Mouse (Mus musculus) heart, postnatal 10 days (tissue): ENCODE measurements around the gene Smim1. TPM values are rescaled to one million over a fixed set of nuclear protein-coding genes. Genes with fewer than 3 reads are reported as not detected.

ENCODE experiments used
- DNase-seq, 2 experiments: peaks; one replicate each; pipeline ENCODE4 v3.0.0; 2021
- intact Hi-C: fragments of 180-260 bp; cut with DNase I; formaldehyde crosslinking; loops from one replicate; pipeline ENCODE4 v1.15.1; 2025
- total RNA-seq, 2 experiments: library from RNA; stranded (reverse); gene quantifications; 2 replicates each; pipeline ENCODE4 v1.2.3; 2021

Gene Smim1
- 10 to 100 TPM in 1 of 2 experiments, 1 to 10 TPM in 1; 8.6 to 10.3 TPM for total RNA-seq

DNA sequence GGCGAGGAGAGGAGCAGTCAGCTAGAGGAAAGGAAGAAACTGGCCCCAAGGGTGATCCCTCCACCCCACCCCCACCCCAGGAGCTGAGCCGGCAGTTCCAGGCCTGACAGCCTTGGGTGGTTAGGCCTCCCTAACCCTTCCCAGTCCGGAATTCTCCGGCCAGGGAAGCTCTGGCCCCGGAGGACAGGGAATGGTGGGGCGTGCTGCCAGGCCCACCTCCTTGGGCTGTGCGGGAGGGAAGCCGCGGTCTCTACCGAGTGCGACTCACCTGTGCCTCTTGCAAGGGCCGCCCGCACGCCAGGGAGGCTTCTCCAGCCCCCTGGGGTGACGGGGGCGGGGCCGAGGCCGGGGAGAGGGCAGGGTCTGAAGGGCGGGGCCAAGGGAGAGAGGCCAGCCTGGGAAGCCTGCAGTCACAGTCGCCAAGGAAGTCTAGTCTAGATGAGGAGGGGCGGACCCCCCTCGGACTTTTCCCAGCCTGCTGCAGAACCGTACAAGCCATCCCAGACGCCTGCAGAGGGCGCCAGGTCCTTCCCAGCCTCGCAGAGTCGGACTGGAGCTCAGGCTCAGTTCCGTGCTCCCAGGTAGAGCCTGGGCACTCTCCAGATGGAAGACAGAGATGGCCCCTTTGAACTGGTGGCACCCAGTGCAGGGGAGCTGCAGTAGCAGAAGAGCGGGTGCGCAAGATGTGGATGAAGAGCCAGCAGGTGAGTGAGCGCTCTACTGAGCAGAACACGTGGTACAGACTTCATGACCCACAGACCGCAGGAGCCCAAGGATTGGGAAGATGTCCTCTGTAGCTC lies at the start of gene Smim1:
TSS of gene Smim1 (minus strand) at position 590 of the 800 bp plus-strand sequence.
- DNase-seq, result peak; percentile 74 to 75
- intact Hi-C loops, result no loop called here

DNA sequence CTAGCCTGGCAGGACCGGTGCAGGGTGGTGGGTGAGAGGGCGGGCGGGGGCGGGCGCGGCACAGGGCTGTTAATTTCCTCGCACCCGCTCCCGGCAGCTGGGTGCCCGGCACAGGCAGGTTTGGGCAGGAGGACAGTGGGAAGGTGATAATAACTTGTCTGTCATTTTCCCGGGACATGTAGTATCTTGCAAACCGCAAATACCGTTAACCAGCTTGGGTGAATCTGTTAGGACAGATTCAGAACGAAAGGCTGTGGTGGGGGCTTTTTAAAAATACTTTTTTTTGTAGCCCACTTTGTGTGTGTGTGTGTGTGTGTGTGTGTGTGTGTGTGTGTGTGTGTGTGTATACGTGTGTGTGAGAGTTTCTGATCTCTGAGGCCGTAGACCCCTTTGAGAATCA lies 45.9 kb upstream of the Smim1 start:
- intact Hi-C loops, result no loop called here
- DNase-seq, result no peak

DNA sequence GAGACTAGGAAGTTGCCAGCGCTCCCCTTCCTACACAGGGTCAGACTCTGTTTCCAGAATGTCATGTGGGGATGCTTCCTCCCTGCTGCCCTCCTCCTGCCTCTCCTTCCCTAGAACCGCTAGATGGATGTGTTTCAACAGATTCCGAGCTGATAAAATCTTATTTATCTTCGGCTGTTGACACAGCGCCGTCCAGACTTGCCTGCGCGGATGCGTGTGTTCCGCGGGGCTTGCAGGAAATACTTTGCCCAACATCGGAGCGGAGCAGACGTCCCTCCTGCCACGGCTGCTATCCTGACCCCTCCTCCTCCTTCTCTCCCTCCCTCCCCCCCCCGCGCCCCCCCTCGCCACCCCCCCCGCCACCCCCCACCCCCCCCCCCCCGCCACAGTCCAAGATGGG lies 45.5 kb upstream of the Smim1 start:
- no peak for DNase-seq
- intact Hi-C loops, result no loop called here

DNA sequence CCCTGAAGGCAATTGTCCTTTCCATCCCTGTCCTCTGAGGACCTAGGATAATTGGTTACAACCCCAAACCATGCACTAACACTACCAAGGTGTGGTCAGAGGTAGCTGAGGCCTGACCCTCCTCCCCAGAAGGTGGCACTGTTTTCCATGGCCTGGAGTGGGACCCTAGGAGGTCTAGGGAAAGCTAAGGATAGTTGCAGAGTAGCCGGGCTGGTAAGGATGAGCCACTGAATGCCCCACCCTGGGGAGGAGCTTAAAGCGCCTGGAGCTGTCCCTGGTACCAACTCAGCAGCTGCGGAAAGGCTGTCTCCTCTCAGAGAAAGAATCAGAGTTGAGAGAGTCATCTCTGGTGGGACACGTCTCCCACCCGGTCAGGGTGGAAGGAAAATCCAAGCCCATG lies 44.9 kb upstream of the Smim1 start:
- intact Hi-C loops, result no loop called here
- peak; percentile 40 to 59 for DNase-seq

DNA sequence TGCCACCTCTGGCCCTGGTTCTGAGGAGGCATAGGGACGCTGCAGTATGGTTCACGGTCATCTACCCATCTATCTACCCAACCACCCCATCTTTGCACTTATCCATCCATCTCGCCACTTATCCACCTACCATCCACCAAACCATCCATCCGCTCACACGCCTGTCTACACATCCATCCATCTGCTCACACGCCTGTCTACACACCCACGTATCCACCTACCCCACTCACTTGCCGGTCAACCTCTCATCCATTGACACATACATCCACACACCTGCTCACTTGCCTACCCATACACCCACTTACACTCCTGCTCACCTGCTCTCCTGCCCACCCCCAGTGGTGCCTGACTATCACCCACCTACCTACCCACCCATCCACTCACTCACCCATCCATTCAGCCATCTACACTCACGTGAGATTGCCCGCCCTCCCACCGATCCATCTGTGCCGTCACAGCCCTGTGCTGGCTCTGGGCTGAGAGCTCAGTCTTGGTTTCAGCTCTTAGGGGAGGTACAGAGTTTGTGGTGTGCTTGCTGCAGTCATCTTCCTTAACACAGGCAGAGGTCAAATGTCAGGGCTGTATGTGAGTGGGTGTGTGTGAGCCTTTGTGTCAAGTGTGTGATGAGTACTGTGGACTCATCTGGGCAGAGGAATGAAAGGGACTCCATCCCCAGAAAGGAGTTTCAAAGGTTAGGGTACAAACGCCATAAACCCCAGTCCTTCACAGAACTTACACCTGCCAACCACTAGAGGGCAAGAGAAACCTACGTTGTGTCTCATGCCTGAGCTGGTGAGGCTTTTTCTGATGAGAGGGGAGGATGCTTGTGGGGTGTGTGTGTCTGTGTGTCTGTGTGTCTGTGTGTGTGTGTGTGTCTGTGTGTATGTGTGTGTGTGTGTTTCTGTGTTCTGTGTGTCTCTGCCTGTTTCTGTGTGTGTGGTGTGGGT lies 39.1 kb upstream of the Smim1 start:
- peak; percentile 17 to 41 for DNase-seq
- intact Hi-C loops, result loop anchor here (2.0 to 10.0 kb wide), 4 partner anchors 42 to 240 kb away; partner anchors contain the start of gene Arhgef16

DNA sequence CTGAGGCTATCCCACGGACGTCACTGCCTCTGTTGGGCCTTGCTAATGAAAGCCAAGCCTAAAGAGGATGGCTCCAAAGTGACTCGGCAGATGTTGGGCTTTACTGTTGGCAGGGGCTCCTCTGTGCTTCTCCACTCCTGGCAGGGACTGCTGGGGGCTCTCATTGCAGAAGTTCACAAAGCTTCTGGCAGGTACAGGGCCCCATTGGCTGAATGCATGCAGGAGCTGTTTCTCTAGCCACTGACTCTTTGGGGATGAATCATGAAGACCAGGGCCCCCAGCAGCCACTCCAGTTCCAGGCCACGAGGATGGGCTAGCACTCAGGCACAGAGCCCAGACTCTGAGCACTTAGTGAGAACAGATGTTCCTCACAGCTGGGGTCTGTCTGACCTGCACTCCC lies 31.7 kb upstream of the Smim1 start:
- intact Hi-C loops, result no loop called here
- peak; percentile 38 to 48 for DNase-seq

DNA sequence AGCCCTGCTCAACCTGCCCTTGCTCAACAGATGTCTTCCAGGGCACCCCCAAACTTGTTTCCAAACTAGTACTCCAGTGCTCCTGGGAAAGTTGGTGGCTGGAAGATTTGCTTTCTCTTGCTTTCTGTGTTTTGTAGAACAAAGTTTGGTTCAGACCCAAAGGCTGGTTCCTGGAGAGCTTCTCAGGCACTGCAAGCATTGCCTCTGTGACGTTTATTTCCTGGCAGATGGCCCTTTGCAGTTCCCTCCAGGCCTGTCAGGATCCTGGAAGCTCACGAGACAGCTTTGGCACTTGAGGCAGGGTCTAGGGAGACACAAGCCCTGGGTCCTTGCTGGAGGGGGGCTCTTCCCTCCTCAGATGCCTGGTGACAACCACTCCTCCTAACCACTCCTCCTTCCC lies 30.6 kb upstream of the Smim1 start:
- DNase-seq, result peak; percentile 54 to 57
- intact Hi-C loops, result no loop called here

DNA sequence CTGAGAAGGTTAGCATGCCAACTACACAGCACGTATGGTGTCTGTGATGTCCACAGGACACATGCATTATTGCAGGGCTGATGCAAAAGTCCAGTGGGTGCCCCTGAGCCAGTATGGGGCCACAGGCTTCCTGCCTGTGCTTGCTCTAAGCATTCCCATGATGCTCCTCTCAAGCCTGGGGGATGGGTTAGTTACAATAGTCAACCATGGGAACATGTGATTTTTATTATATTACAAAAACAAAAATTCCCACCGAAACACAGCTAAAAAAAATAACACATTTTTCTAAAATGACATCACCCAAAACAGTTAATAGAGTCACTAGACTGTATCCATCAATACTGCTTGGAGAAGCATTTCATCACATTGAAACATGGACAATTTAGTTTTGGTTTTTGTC lies 30.0 kb upstream of the Smim1 start:
- intact Hi-C loops, result no loop called here
- peak; percentile 10 to 20 for DNase-seq

DNA sequence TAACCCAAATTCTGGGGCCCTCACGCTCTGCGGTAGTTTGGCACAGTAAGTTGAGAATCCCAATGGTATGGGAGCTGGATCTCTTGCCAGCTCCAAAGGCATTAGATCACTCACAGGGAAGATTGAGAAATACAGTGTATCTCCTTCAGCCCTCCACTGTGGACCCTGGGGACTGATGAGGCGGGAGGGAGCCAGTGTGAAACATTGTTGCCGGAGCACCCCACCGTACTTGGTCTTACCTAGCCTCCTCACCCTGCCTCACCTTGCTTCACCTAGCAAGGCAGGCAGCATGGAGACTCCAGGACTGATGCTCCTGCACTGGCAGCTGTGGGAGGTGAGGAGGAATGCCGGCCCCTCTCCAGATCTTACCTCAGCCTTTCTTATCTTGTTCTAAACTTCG lies 29.5 kb upstream of the Smim1 start:
- intact Hi-C loops, result no loop called here
- DNase-seq, result peak; percentile 17 to 33

DNA sequence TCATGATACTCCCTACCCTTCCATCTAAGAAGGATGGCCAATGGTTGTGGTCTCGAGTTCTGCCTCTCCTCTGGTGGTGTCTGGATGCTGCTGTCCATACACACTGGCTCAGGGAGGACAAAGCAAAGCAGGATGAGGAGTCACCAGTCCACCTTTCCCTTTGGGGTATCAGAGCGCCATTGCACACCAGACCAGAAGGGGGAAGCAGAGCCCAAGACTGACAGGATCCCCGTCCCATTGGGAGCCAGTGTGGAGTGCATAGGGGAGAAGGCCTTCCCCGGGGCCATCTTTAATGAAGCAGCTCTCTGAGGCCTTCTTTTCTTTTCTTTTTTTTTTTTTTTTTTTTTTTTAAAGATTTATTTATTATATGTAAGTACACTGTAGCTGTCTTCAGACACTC lies 27.0 kb upstream of the Smim1 start:
- no peak for DNase-seq
- intact Hi-C loops, result no loop called here

DNA sequence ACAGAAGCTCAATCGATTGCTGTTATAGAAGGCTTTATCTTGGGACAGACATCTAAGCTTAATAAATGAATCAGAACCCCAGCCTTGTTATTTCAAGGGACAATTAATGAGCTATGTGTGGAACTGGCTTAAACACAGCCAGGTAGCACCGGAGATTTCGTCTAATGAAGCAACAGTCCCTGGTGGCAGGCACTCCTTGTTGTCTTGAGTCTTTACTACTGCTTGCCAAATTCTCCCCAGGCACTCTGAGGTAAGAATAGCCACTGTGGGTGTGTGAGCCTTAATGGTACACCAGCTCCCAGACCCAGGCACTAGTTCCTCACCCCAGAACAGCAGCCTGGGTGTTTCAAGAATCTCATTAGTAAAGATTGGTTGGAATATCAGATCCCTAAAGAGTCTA lies 25.4 kb upstream of the Smim1 start:
- DNase-seq, result no peak
- intact Hi-C loops, result no loop called here

DNA sequence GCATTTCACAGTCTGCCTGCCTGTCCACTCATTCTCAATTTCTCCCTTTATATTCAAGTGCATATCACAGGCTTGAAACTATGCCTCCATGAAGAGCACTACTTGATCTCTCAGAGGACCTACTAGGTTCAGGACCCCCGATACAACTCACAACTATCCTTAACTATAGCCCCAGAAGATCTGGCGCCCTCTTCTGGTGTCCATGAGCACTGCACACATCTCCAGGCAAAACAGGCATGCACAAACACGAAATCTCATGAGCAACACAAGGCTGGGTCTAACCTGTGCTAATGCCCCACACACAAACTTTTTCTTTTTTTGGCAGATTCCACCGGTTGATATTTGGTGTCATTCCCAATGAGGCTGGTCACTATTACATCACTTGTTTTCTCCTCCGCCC lies 19.8 kb upstream of the Smim1 start:
- DNase-seq, result no peak
- intact Hi-C loops, result no loop called here

DNA sequence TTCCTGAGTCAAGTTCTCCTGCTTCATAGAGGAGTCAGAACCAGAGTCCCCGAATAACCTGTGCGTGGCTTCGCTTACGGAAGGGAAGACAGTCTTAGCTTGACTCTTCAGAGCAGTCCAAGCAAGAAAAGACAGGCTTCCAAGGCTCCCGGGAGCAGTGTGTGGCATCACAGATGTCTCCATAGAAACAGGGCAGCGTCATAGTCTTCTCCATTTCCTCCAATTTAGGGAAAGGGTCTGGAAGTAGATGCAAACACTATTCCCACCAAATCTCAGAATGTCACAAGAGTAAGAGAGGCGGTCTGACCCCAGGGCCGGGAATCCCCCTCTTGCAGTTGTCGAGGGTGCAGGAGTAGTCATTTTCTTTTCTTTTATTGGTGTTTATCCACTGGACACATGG lies 16.5 kb upstream of the Smim1 start, which contains the start of gene Ccdc27:
TSS of gene Ccdc27 (minus strand) at position 101 of the 400 bp plus-strand sequence.
- intact Hi-C loops, result no loop called here

DNA sequence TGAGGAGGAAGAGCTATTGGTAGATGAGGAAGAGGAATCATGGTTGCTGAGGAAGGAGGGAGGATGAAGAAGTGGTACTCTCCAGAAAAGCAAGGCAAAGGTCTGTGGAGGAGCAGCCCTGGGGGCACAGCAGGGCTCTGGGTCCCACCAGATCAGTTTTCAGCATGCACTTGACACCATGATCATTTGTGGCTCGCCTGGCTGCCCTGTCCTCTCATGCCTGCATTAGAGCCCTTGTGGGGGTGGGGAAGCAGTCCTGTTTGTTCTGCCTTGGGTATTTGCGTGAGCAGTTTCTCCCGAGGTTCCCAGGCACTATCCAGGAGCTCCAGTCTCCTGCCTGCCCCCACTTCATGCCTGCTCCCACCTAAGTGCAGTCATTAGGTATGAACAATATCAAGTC lies 11.1 kb upstream of the Smim1 start:
- intact Hi-C loops, result no loop called here
- DNase-seq, result no peak

More for the DNA sequence above, 16.5 kb upstream of the Smim1 start, which contains the start of gene Ccdc27:
- DNase-seq, result no peak

DNA sequence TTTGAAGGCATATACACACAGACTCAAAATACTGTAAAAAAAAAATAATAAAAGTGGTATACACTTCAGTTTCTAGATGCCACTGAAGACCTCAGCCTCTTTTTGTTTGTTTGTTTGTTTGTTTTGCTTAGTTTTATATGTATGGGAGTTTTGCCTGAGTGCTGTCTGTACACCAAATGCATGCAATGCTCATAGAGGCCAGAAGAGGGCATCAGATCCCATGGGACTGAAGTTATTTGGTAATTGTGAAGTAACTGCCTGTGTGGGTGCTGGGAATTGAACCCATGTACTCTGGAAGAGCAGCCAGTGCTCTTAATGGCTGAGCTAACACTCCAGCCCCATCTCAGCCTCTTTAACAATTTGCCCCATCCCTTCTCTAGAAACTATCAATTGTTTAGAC lies 2.6 kb upstream of the Smim1 start:
- intact Hi-C loops, result no loop called here
- DNase-seq, result no peak

DNA sequence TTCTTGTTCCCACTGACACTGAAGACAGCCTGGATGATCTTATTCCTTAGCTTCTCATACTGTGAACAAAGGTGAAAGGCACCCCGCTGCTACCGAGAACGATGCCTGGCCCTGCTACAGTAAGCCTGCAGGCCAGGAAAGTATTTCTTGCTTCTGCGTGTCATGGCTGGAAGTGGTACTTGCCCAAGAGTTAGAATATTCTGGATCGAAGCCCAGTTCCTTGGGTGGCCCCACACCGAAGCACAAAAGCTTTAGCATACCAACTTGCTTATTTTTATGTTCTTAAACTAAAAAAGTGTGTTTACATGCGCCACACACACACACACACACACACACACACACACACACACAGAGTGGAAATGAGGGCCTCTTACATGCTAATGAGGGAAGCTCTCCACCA lies 2.0 kb upstream of the Smim1 start:
- intact Hi-C loops, result no loop called here
- DNase-seq, result no peak

DNA sequence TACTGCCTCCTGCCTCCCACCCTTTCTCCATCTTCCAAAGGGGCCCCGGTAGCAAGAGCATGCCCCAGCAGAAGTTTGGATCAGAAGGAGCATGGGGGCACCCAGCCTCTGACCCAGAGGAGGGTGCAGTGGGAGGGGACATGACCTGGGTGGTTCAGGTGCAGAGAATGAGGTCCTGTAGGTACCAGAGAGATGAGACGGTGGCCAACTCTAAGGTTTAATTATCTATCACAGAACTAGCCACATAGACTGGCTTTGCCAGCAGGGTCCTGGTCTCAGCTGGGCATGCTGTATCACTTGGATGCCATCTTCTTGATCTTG lies 371 bp upstream of the Smim1 start:
- intact Hi-C loops, result no loop called here
- no peak for DNase-seq

DNA sequence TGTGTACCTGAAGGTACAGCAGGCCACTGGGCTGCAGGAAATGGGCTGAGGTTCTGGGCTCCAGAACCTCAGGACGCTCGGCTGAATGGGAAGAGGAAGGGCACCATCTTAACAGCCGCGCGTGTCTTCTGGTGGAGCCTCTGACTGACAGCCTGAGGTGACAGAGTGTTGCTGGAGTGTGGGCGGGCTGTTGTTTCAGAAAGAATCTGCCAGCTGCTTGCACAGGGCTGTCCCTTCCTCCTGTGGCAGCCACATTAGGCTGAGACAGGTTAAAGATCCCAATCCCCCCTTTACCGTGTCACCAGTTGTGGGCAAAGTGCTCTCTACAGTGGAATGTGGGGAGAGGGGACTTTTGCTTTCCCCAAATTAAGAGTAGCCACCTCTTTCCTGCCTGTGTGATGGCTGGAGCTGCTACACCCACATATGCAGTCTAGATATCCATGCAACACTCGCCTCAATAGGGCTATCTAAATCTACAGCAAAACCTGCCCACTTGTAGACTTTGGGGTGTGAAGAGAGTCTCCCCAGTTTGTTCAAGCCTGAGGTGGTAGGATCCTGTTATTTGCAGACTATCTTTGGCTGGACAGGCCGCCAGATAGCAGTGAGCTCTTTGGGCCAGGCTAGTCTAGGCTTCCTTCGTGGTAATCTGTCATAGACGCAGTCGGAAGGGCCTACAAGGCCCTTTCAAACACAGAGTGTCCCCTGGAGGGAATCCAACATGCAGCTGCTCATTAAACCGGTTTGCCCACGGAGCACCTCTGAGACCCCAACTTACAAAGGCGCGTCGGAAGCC lies 1.1 kb downstream of the Smim1 start:
- peak in 1 of 2 experiments; percentile 30 for DNase-seq
- intact Hi-C loops, result no loop called here

DNA sequence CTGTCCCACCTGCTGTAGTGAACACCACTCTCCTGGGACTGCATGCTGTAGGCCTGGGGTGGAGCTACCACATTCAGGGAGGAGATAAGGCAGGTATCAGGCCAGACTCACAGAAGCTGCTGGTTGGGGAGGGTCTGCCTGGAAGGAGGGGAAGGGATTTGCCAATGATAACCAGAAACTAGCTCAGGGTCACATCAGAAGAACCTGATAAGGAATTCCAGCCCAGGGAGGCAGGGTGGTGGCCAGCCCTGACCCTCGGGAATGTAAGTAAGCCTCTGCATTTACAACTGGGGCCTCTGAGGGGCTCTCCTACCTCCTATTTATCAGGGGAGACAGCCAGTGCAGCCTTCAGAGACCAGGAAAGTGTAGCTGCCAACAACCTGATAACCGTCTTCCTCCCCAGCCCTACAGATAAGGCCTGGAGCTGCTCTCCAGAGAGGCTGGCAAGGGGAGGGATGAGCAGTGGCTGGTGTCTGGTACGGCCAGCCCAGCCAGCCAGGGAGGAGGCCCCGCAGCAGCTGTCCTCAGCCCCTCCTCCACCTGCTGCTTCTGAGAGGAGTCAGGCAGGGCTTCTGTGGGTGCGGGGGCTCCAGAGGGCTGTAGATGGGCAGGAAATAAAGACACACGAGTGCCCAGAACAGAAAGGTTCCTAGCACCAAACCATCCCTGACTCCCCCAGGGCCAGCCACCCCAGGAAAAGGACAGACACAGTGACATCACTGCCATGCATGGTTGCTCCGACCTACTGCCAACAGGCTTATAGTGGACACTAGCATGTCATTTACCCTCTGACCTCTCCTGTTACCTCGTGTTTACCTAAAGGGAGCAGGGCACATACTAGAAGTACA lies 2.1 kb downstream of the Smim1 start:
- peak in 1 of 2 experiments; percentile 18 for DNase-seq
- intact Hi-C loops, result no loop called here

DNA sequence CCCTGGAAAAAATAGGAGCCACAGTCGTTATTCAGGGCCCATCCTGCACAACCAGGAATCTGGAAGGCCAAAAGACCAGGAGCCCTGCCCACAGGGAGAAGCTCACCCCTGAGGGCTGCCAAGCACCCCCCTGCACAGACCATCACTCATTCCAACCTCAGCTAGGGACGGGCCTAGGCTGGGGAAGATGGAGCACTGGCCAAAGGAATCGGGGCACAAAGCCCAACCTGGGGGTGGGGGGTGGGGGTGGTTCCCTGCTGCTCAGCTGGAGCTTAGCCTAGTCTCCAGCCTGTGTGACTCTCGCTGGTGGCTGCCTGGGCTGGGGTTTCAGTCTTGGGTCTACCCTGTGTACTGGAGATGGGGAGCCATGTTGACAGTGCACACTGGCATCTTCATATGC lies 3.2 kb downstream of the Smim1 start:
- intact Hi-C loops, result no loop called here

More for the DNA sequence above, 3.2 kb downstream of the Smim1 start:
- DNase-seq, result peak; percentile 14 to 24
